Mouse (Mus musculus) kidney, adult 2 months (tissue): ENCODE results near the gene Olfr307.
"Not testable (repeated sequence)": the region's sequence is repeated elsewhere in the genome, so short reads cannot be mapped to it uniquely, and the experiment has no call there.

Experiments used
- CTCF ChIP-seq: fragments of 200-500 bp; conservative IDR thresholded peaks from 2 replicates; pipeline ENCODE4 v1.5.1; 2011; ENCODE audit warnings: low read depth, mild to moderate bottlenecking, control low read depth, low read length, moderate library complexity, mixed read lengths; ENCODE audit not compliant: insufficient read depth, insufficient read length
- POLR2A ChIP-seq: fragments of 200-500 bp; IDR thresholded peaks from one replicate; pipeline ENCODE4 v1.6.1; 2011; ENCODE audit warnings: low read depth, low read length, control low read depth

DNA sequence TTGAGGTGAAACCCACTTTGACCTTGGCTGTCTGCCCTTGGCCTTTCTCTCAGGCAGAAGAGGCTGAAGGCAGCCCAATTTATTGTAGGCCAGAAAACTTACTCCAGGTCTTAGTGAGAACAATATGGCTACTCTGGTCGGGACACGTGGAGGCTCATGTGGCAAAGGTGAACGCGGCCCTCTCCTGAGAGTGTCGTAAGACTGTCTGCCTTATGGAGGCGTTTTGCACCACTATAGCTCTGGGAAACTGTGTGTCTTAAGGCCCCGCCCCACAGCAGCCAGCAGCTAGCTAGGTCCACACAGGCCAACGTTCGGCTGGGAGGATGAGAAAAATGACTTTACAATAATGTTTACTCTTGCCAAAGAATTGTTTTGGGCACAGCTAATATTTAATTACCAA lies 8.9 kb upstream of the Olfr307 start:
- not testable (repeated sequence) for TF ChIP-seq POLR2A, CTCF
